Mouse (Mus musculus): Measurements from ENCODE around the gene Spop. TPM values are rescaled to one million over a fixed set of nuclear protein-coding genes. Genes with fewer than 3 reads are reported as not detected.

The Spop gene
- polyA plus RNA-seq, 1 experiment, result 19.6 TPM

- TF ChIP-seq CTCF (IDR thresholded peaks at IDR 0.05; ENCODE audit: control insufficient read depth, insufficient read depth, insufficient replicate concordance, low read depth, low read length) (peak; percentile 82; the same call in 1 of the 2 replicates), POLR2A (IDR thresholded peaks at IDR 0.05; ENCODE audit: control insufficient read depth, low read depth, low read length) (no peak)
- peaks cover 2% of the 10 kb centered on the region; the same call in 1 of the 2 replicates for H3K4me1 ChIP-seq (ENCODE audit: control insufficient read depth, insufficient read depth, low read length)
- H3K27me3 ChIP-seq (ENCODE audit: control insufficient read depth, insufficient read depth, low read length), result no peaks in the 10 kb centered on the region
- no peaks in the 10 kb centered on the region for H3K36me3 ChIP-seq (ENCODE audit: control insufficient read depth, insufficient read depth, low read length)
- no peak overlapping the region for H3K4me3 ChIP-seq (ENCODE audit: control insufficient read depth, low read depth, low read length)
- H3K27ac ChIP-seq (ENCODE audit: control insufficient read depth, insufficient read depth, low read depth, low read length), result no peak overlapping the region
Observed at GRCm38 (mm10) chr11:95397843-95398835, 15.7 kb upstream of the Spop start.

DNA sequence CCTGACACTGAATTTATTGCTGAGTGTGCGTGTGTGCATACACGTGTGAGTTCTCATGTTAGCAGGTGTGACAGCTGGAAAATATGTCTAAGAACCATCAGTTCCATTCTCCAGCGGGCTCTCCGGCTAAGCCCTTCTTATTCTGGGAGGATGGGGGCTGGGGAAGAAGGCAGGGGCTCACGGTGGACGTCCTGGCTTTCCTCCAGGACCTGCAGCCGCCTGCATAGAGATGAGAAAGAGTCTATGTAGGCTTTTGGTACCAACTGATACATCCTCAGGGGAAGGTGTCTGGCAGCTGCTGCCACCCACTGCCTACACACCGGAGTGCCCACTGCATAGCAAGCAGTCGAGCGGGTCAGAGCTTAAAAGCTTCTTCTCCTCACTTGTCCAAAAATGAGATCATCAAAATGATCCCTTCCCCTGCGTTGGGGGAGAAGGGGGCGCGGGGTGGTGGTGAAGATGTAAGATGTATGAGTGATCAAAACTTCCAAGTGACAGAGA lies 14.3 kb upstream of the Spop start:
- Histone ChIP-seq H3K36me3 (ENCODE audit: control insufficient read depth, insufficient read depth, low read length) (no peaks in the 10 kb centered on the region), H3K4me1 (ENCODE audit: control insufficient read depth, insufficient read depth, low read length) (peaks cover 2% of the 10 kb centered on the region; the same call in 1 of the 2 replicates), H3K4me3 (ENCODE audit: control insufficient read depth, low read depth, low read length) (no peak overlapping the region), H3K27me3 (ENCODE audit: control insufficient read depth, insufficient read depth, low read length) (no peaks in the 10 kb centered on the region), H3K27ac (ENCODE audit: control insufficient read depth, insufficient read depth, low read depth, low read length) (no peak overlapping the region)
- no peak for TF ChIP-seq CTCF (IDR thresholded peaks at IDR 0.05; ENCODE audit: control insufficient read depth, insufficient read depth, insufficient replicate concordance, low read depth, low read length)
- TF ChIP-seq POLR2A (IDR thresholded peaks at IDR 0.05; ENCODE audit: control insufficient read depth, low read depth, low read length), result no peak

GRCm38 (mm10) chr11:95401568-95401967 lies 12.3 kb upstream of the Spop start:
- TF ChIP-seq CTCF (IDR thresholded peaks at IDR 0.05; ENCODE audit: control insufficient read depth, insufficient read depth, insufficient replicate concordance, low read depth, low read length) (no peak), POLR2A (IDR thresholded peaks at IDR 0.05; ENCODE audit: control insufficient read depth, low read depth, low read length) (no peak)
- Histone ChIP-seq H3K36me3 (ENCODE audit: control insufficient read depth, insufficient read depth, low read length) (no peaks in the 10 kb centered on the region), H3K4me3 (ENCODE audit: control insufficient read depth, low read depth, low read length) (no peak overlapping the region), H3K4me1 (ENCODE audit: control insufficient read depth, insufficient read depth, low read length) (peaks cover 2% of the 10 kb centered on the region; the same call in 1 of the 2 replicates), H3K27me3 (ENCODE audit: control insufficient read depth, insufficient read depth, low read length) (no peaks in the 10 kb centered on the region), H3K27ac (ENCODE audit: control insufficient read depth, insufficient read depth, low read depth, low read length) (peak overlapping the region; percentile 68; the same call in 1 of the 2 replicates)

DNA sequence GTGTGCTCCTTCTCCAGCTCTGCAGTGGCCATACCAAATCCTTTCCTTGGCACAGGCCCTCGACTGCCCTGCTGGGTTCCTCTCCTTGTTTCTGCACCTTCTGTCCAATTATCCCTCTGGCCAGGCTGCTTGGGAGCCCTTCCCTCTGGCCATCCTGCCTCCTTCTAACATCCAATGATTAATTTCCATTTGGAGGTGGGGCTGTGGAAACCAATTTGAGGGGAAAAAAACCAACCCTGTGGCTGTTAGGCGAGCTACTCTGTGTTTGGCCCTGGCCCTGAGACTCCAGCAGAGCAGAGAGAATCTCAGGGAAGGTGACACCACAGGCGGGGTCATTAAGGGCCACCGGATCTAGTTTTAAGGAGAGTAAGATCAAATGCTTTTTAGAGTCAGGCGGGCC lies 11.7 kb upstream of the Spop start:
- Histone ChIP-seq H3K27me3 (ENCODE audit: control insufficient read depth, insufficient read depth, low read length) (no peaks in the 10 kb centered on the region), H3K36me3 (ENCODE audit: control insufficient read depth, insufficient read depth, low read length) (no peaks in the 10 kb centered on the region), H3K4me3 (ENCODE audit: control insufficient read depth, low read depth, low read length) (no peak overlapping the region), H3K4me1 (ENCODE audit: control insufficient read depth, insufficient read depth, low read length) (peaks cover 2% of the 10 kb centered on the region; the same call in 1 of the 2 replicates), H3K27ac (ENCODE audit: control insufficient read depth, insufficient read depth, low read depth, low read length) (peak overlapping the region; percentile 68)
- TF ChIP-seq POLR2A (IDR thresholded peaks at IDR 0.05; ENCODE audit: control insufficient read depth, low read depth, low read length) (no peak), CTCF (IDR thresholded peaks at IDR 0.05; ENCODE audit: control insufficient read depth, insufficient read depth, insufficient replicate concordance, low read depth, low read length) (no peak)

- peak overlapping the region; percentile 63 for H3K27ac ChIP-seq (ENCODE audit: control insufficient read depth, insufficient read depth, low read depth, low read length)
- no peak overlapping the region for H3K4me3 ChIP-seq (ENCODE audit: control insufficient read depth, low read depth, low read length)
- no peaks in the 10 kb centered on the region for H3K36me3 ChIP-seq (ENCODE audit: control insufficient read depth, insufficient read depth, low read length)
- no peaks in the 10 kb centered on the region for H3K27me3 ChIP-seq (ENCODE audit: control insufficient read depth, insufficient read depth, low read length)
- no peak for TF ChIP-seq POLR2A (IDR thresholded peaks at IDR 0.05; ENCODE audit: control insufficient read depth, low read depth, low read length)
- no peak for TF ChIP-seq CTCF (IDR thresholded peaks at IDR 0.05; ENCODE audit: control insufficient read depth, insufficient read depth, insufficient replicate concordance, low read depth, low read length)
- peaks cover 2% of the 10 kb centered on the region; the same call in 1 of the 2 replicates for H3K4me1 ChIP-seq (ENCODE audit: control insufficient read depth, insufficient read depth, low read length)
Observed at GRCm38 (mm10) chr11:95402658-95403101, 11.2 kb upstream of the Spop start.

- H3K27me3 ChIP-seq (ENCODE audit: control insufficient read depth, insufficient read depth, low read length), result no peaks in the 10 kb centered on the region
- no peaks in the 10 kb centered on the region for H3K36me3 ChIP-seq (ENCODE audit: control insufficient read depth, insufficient read depth, low read length)
- no peak overlapping the region for H3K4me3 ChIP-seq (ENCODE audit: control insufficient read depth, low read depth, low read length)
- TF ChIP-seq CTCF (IDR thresholded peaks at IDR 0.05; ENCODE audit: control insufficient read depth, insufficient read depth, insufficient replicate concordance, low read depth, low read length) (no peak), POLR2A (IDR thresholded peaks at IDR 0.05; ENCODE audit: control insufficient read depth, low read depth, low read length) (no peak)
- no peak overlapping the region for H3K27ac ChIP-seq (ENCODE audit: control insufficient read depth, insufficient read depth, low read depth, low read length)
- no peaks in the 10 kb centered on the region for H3K4me1 ChIP-seq (ENCODE audit: control insufficient read depth, insufficient read depth, low read length)
Observed at GRCm38 (mm10) chr11:95403382-95404340, 10.2 kb upstream of the Spop start.
